Mouse (Mus musculus) left cerebral cortex, postnatal 36 days (tissue): ENCODE data around the gene Mast4. TPM values are rescaled to one million over a fixed set of nuclear protein-coding genes. Genes with fewer than 3 reads are reported as not detected.

Experiments
- DNase-seq, 2 experiments: peaks; one replicate each; pipeline ENCODE4 v3.0.0; 2021 to 2022; ENCODE audit warnings: low spot score in 2 of 2, mixed read lengths in 1 of 2
- intact Hi-C: fragments of 180-260 bp; cut with DNase I; formaldehyde crosslinking; loops from one replicate; pipeline ENCODE4 v1.15.1; 2025
- total RNA-seq, 2 experiments: library from RNA; stranded (reverse); gene quantifications; 2 replicates each; pipeline ENCODE4 v1.2.3; 2021

The Mast4 gene
- total RNA-seq, 2 experiments from 2014 or later, result 45.7 to 56.6 TPM

GRCm38 (mm10) chr13:103138298-103138697 lies 196.0 kb downstream of the Mast4 start:
- intact Hi-C loops, result no loop called here
- no peak for DNase-seq

DNA sequence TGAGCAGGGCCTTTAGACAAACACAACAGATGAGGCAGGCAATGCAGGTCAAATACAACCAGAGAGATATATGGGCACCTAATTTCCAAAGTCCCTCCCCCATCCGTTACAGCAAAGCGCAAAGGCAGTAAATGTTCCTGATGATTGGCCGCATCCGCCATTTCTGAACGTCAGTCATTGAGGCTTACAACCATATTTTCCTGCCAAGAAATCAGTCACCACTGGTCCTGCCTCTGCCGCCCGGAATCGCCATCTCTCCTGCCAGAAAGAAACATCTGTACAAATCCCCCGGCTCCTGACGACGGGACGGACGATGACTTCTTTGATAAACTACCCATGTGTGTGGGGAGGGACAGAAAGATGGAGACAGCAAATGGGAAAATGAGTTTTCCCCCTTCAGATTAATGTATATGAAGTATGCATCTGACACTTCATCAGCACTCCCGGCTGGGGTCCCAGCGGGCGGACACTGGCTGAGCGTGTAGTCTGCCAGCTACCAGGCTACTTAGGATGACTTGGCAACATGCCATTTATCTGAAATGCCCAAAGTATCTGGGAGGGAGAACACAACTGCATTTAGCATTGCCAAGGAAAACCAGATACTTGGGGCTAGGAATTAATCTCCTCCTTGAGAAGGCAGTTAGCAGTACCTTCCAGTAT lies 198.9 kb downstream of the Mast4 start:
- intact Hi-C loops, result no loop called here
- no peak for DNase-seq

GRCm38 (mm10) chr13:103131781-103132180 lies 202.5 kb downstream of the Mast4 start:
- no peak for DNase-seq
- intact Hi-C loops, result no loop called here

DNA sequence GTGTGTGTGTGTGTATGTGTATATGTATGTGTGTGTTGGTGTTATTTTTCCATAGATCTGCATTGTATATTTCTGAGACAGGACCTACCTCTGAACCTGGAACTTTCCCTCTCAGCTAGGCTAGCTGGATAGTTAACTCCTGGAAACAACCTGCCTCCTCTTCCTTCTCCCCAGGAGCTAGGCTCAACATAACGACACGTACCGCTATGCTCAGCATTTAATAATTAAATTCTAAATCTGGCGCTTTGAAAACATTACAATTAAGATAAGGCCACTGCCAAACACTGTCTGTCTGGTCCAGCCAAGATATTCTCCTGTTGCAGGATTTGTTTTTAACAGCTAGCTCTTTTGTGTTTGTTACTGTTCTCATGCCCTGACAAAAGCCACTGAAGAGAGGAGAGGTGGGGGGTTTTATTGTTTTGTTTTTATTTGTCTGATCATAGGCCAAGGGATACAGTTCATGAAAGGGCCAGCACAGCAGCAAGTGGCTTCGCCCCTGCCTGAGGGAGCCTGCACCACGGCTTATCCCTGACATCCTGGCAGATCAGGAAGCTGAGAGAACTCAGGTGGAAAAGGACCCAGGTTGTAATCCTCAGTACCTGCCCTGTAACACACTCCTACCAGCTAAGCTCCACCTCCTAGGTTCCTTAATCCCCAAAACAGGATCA lies 205.0 kb downstream of the Mast4 start:
- DNase-seq, result no peak
- intact Hi-C loops, result no loop called here

DNA sequence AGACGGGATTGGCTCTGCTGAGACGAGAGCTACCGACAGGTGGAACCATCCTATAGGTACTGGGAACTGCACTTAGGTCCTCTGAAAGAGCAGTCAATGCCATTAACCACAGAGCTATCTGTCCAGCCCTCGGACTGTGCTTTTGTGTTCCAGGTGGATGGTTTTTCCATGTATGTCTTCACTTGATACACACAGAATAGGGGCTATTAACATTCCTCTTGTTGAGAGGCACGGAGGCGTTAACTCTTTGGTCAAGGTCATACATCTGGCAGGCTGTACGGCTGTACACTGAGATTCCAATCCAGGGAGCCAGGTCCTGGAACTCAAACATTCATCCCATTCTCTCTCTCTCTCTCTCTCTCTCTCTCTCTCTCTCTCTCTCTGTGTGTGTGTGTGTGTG lies 205.6 kb downstream of the Mast4 start:
- DNase-seq, result no peak
- intact Hi-C loops, result no loop called here

GRCm38 (mm10) chr13:103127594-103127993 lies 206.7 kb downstream of the Mast4 start:
- intact Hi-C loops, result no loop called here
- DNase-seq, result no peak

- no peak for DNase-seq
- intact Hi-C loops, result no loop called here
Observed at GRCm38 (mm10) chr13:103123716-103124115, 210.6 kb downstream of the Mast4 start.

GRCm38 (mm10) chr13:103121796-103122792 lies 212.2 kb downstream of the Mast4 start:
- intact Hi-C loops, result no loop called here
- no peak for DNase-seq

DNA sequence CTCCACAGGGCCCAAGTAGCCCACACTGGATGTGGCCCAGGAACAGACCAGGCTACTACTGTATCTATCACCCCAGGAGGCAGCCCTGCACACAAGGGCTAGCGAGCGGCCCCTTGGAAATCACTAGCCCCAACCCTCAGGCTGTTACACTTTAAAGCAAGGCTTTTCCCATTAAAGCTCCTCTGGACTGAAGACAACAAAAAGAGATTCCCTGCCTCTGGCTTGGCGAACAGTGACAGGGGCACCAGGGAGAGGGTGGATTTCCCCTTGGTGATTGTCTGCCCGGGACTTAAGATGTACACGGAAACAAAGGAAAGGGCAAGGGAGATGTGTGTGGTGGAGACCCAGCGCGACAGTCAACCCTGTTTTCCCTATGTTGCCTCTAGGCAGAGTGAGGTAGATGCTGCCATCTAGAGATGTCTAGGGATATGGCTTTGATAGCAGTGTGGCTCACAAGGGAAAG lies 213.6 kb downstream of the Mast4 start:
- peak in 1 of 2 experiments; percentile 33 for DNase-seq
- intact Hi-C loops, result no loop called here

- intact Hi-C loops, result loop anchor here (2.0 kb wide), 1 partner anchor 439 kb away; no protein-coding TSS in a partner anchor
- no peak for DNase-seq
Observed at GRCm38 (mm10) chr13:103119728-103120127, 214.6 kb downstream of the Mast4 start.

DNA sequence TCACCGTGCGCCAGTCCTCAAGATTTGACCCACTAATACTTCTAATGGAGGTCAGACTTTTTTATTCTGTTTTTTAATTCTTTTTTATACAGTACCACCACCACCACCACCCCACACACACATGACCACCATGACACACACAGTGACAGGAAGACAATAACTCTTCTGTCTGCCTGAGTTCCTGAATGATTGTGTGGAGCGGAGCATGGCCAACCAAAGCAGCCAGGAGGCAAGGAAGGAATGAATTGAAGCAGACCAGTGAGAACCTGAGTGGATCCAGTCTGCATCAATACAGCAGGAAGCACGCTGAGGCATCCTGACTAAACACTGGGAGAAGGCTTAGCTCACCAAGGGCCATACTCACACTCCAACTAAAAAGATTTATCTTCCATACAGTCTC lies 219.2 kb downstream of the Mast4 start:
- DNase-seq, result no peak
- intact Hi-C loops, result no loop called here

- DNase-seq, result peak in 1 of 2 experiments; percentile 29
- intact Hi-C loops, result no loop called here
Observed at GRCm38 (mm10) chr13:103114274-103114673, 220.0 kb downstream of the Mast4 start.

DNA sequence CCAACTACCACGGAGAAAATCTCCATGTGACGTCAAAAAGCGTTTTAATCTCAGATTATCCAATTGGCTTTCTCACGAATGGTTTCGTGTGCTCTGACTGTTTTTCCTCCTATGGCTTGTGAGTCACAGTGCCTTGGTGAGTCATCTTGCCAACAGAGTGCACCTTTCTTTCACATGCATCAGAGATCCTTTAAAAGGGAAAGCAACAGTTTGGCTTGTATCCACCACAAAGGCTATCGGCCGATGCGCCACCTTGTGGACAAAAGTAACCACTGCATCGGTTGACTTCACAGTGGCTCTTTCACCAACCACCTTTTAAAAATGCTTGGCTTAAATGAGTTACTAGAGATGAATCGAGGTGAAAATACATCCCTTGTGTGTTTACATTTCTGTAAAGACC lies 224.4 kb downstream of the Mast4 start:
- peak; percentile 64 to 75 for DNase-seq
- intact Hi-C loops, result loop anchor here (10.0 kb wide), 1 partner anchor 365 kb away; no protein-coding TSS in a partner anchor

GRCm38 (mm10) chr13:103107362-103107761 lies 226.9 kb downstream of the Mast4 start:
- no peak for DNase-seq
- intact Hi-C loops, result loop anchor here (10.0 kb wide), 1 partner anchor 363 kb away; no protein-coding TSS in a partner anchor

DNA sequence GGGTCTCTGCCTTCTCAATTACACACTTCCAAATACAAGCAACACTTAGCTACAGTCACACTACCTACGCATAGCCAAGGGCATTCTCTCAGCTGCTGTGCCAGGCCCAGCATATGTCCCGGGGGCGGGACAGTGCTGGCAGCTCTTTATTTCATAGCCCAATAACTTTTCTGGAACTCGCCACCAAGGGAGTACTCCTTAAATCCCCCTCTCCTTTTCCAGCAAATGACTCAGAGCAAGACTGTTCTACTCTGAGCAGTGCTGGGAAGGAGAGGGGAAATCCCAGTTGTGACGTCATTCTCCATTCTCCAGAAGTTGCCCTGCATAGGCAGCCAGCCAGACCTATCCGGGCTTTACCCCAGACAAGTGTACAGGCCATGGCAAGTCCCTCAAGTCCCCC lies 231.7 kb downstream of the Mast4 start:
- intact Hi-C loops, result loop anchor here (5.0 to 10.0 kb wide), 2 partner anchors 155 to 358 kb away; no protein-coding TSS in a partner anchor
- DNase-seq, result peak; percentile 70 to 83

GRCm38 (mm10) chr13:103096346-103097150 lies 237.7 kb downstream of the Mast4 start:
- peak; percentile 77 for DNase-seq
- intact Hi-C loops, result no loop called here

DNA sequence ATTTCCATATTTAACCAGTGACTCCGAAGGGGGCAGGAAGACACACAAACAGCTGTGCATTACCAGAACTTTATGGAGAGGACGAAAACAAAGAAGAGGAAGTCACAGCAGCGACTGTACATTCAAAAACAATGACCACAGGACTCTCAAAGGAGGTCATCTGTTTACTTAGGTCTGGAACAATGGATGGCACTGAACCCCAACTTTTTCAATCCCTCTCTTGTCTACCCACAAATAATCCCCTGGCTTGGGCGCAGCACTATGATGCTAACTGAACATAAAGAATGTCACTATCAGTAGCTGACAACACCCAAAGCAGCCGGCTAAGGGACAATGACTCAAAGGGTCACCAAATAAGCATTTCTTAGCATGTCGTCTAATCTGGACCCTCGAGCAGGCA lies 238.8 kb downstream of the Mast4 start:
- intact Hi-C loops, result no loop called here
- DNase-seq, result no peak

GRCm38 (mm10) chr13:103094595-103094994 lies 239.7 kb downstream of the Mast4 start:
- intact Hi-C loops, result no loop called here
- no peak for DNase-seq

DNA sequence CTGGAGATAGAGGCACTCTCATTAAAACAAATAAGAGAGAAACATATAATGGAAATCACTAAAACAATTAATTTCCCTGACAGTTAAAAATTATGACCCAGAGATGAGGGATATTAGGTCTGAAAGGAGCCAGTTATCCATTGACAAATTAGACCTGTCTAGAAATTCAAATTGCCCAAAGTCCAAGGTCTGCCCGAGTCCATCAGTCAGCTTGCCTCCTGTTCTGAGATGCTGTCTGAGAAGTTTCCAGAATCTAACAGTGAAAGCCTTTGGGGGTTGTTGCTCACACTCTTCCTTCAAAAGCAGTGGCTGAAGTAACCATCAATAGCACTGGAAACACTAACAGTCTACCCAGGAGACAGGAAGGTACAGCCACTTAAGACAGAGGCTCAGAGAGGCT lies 240.6 kb downstream of the Mast4 start:
- DNase-seq, result no peak
- intact Hi-C loops, result no loop called here
